Mouse (Mus musculus) spleen, adult 2 months (tissue): ENCODE results near the gene Meiob.

ENCODE experiments used
- CTCF ChIP-seq: fragments of 200-500 bp; IDR thresholded peaks from 2 replicates; pipeline ENCODE4 v1.5.1; 2011; ENCODE audit warnings: mild to moderate bottlenecking, inconsistent platforms; ENCODE audit not compliant: insufficient read depth, insufficient read length, insufficient replicate concordance; ENCODE audit errors: extremely low read depth
- POLR2A ChIP-seq: fragments of 200-500 bp; IDR thresholded peaks from 2 replicates; pipeline ENCODE4 v1.6.1; 2011; ENCODE audit warnings: low read depth, low read length, inconsistent platforms

DNA sequence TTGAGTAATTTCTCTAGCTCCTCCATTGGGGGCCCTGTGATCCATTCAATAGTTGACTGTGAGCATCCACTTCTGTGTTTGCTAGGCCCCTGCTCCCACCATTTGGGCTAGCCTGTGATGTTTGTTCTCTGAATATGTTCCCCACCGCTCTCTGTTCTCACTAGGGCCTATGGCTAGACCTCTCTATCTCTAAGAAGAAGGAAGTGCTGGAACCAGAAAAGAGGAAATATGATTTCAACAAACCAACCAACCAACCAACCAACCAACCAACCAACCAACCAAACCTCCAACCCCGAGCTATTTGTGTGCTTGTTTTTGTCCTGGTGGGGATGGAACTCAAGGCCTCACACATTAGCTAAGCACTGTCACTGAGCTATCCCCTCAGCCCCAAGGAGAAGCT is 23.3 kb upstream of the Meiob start:
- TF ChIP-seq CTCF (no peak), POLR2A (no peak)
